Mouse (Mus musculus): ENCODE data around the gene Kcnd3.
"Not testable (repeated sequence)": the region's sequence is repeated elsewhere in the genome, so short reads cannot be mapped to it uniquely, and the experiment has no call there.

The Kcnd3 gene

GRCm38 (mm10) chr3:105699241-105699933, 247.3 kb downstream of the Kcnd3 start:
- DNase-seq (ENCODE audit: low read depth) = no peak

- DNase-seq (ENCODE audit: low read depth) = not testable (repeated sequence)
Observed at GRCm38 (mm10) chr3:105700786-105701185, 248.7 kb downstream of the Kcnd3 start.

- DNase-seq (ENCODE audit: low read depth) = no peak
Observed at GRCm38 (mm10) chr3:105701399-105701798, 249.3 kb downstream of the Kcnd3 start.

- no peak for DNase-seq (ENCODE audit: low read depth)
Observed at GRCm38 (mm10) chr3:105703571-105703970, 251.4 kb downstream of the Kcnd3 start.

GRCm38 (mm10) chr3:105704031-105705008, 252.2 kb downstream of the Kcnd3 start, which contains the start of gene Inka2:
Gene Inka2 (plus strand): TSS chr3:105704599.
- peak; percentile 70 for DNase-seq (ENCODE audit: low read depth)

- no peak for DNase-seq (ENCODE audit: low read depth)
Observed at GRCm38 (mm10) chr3:105705061-105705549, 253.0 kb downstream of the Kcnd3 start.

GRCm38 (mm10) chr3:105705561-105705960, 253.4 kb downstream of the Kcnd3 start:
- DNase-seq (ENCODE audit: low read depth) = no peak

- DNase-seq (ENCODE audit: low read depth) = no peak
Observed at GRCm38 (mm10) chr3:105706366-105707020, 254.4 kb downstream of the Kcnd3 start.

GRCm38 (mm10) chr3:105707590-105707989, 255.5 kb downstream of the Kcnd3 start:
- DNase-seq (ENCODE audit: low read depth) = no peak

GRCm38 (mm10) chr3:105710246-105710645, 258.1 kb downstream of the Kcnd3 start:
- no peak for DNase-seq (ENCODE audit: low read depth)

GRCm38 (mm10) chr3:105711741-105712140, 259.6 kb downstream of the Kcnd3 start:
- no peak for DNase-seq (ENCODE audit: low read depth)

GRCm38 (mm10) chr3:105712827-105713226, 260.7 kb downstream of the Kcnd3 start:
- DNase-seq (ENCODE audit: low read depth) = no peak

- no peak for DNase-seq (ENCODE audit: low read depth)
Observed at GRCm38 (mm10) chr3:105714091-105714819, 262.1 kb downstream of the Kcnd3 start.

GRCm38 (mm10) chr3:105714820-105715167, 262.7 kb downstream of the Kcnd3 start:
- DNase-seq (ENCODE audit: low read depth) = no peak

GRCm38 (mm10) chr3:105716353-105717000, 264.3 kb downstream of the Kcnd3 start:
- DNase-seq (ENCODE audit: low read depth) = no peak

- no peak for DNase-seq (ENCODE audit: low read depth)
Observed at GRCm38 (mm10) chr3:105717856-105718555, 265.9 kb downstream of the Kcnd3 start.

- DNase-seq (ENCODE audit: low read depth) = no peak
Observed at GRCm38 (mm10) chr3:105718746-105719145, 266.6 kb downstream of the Kcnd3 start.

- DNase-seq (ENCODE audit: low read depth) = no peak
Observed at GRCm38 (mm10) chr3:105719979-105720378, 267.8 kb downstream of the Kcnd3 start.

GRCm38 (mm10) chr3:105720514-105720913, 268.4 kb downstream of the Kcnd3 start:
- no peak for DNase-seq (ENCODE audit: low read depth)

- no peak for DNase-seq (ENCODE audit: low read depth)
Observed at GRCm38 (mm10) chr3:105721681-105722201, 269.6 kb downstream of the Kcnd3 start.
